Mouse (Mus musculus): Measurements from ENCODE around the gene Ppp1r13l.

GRCm38 (mm10) chr7:19314033-19314432 is 45.5 kb upstream of the Ppp1r13l start:
- no peak for TF ChIP-seq SIN3A (IDR thresholded peaks at IDR 0.05; ENCODE audit: low read length)
- TF ChIP-seq SMC3 (IDR thresholded peaks at IDR 0.05; ENCODE audit: low read depth, low read length) = no peak
- no peak for TF ChIP-seq POLR2A (IDR thresholded peaks at IDR 0.05; ENCODE audit: control insufficient read depth in 1 of 2, insufficient read depth in 1 of 2, low read depth in 1 of 2, low read length in 2 of 2, poor library complexity in 1 of 2)
- TF ChIP-seq ZKSCAN1 (IDR thresholded peaks at IDR 0.05; ENCODE audit: low read depth, low read length) = no peak
- no peak for TF ChIP-seq KAT2A (conservative IDR thresholded peaks at IDR 0.05; ENCODE audit: low read depth, low read length)
- TF ChIP-seq ZNF384 (IDR thresholded peaks at IDR 0.05; ENCODE audit: low read depth, low read length) = no peak
- TF ChIP-seq GATA1 (IDR thresholded peaks at IDR 0.05; ENCODE audit: low read depth, low read length) = no peak
- TF ChIP-seq RAD21 (IDR thresholded peaks at IDR 0.05; ENCODE audit: low read depth, low read length) = no peak
- no peak for TF ChIP-seq NELFE (IDR thresholded peaks at IDR 0.05; ENCODE audit: low read depth, low read length)
- TF ChIP-seq GABPA (IDR thresholded peaks at IDR 0.05; ENCODE audit: low read depth, low read length) = no peak
- no peak for TF ChIP-seq E2F4 (IDR thresholded peaks at IDR 0.05; ENCODE audit: borderline replicate concordance, low read depth, low read length)

Data from MEL (cell line).